Mouse (Mus musculus) layer of hippocampus, adult 8-10 months (tissue): Measurements from ENCODE around the gene Cdk10. TPM values are rescaled to one million over a fixed set of nuclear protein-coding genes. Genes with fewer than 3 reads are reported as not detected.
A peak's percentile ranks its signal among the peaks of the same experiment; 100 is the strongest.
"Not testable (repeated sequence)": the region's sequence is repeated elsewhere in the genome, so short reads cannot be mapped to it uniquely, and the experiment has no call there.

ENCODE experiments used
- DNase-seq, 2 experiments: peaks; one replicate each; pipeline ENCODE4 v3.0.0; 2022; ENCODE audit warnings: low spot score in 2 of 2
- total RNA-seq, 4 experiments: library from RNA; stranded (reverse); gene quantifications; 2 replicates each; pipeline ENCODE4 v1.2.4; 2022

The Cdk10 gene
- 100 to 1,000 TPM in 1 of 4 experiments, 10 to 100 TPM in 3; 84.5 to 112 (median 94.1) TPM for total RNA-seq

GRCm38 (mm10) chr8:123224278-123225266, at the start of gene Cdk10:
Cdk10 (plus strand) TSS chr8:123224842.
- DNase-seq, result peak; percentile 88 to 93

DNA sequence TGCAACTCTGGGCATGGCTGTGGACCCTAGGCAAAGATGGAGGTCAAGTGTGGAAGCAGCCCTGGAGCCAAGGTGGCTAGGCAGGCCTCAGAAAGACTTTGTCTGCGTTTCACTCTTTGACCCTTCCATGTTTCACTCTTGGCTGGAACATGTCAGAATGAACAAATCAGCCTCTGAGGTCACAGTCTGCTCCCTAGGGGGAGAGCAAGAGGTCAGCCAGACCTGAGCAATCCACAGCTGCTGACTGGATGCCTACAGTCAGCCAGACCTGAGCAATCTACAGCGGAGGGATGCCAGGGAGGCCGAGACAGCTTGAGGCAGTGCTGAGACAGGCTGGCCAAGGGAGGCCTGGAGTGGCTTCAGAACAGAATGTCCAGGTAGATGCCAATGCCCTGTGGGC, 43.3 kb upstream of the Cdk10 start:
- DNase-seq, result no peak

- DNase-seq, result no peak
These were observed 38.9 kb upstream of the Cdk10 start, which contains the start of gene Dpep1 for GRCm38 (mm10) chr8:123185566-123186409. Dpep1 (plus strand) TSS chr8:123186242.

DNA sequence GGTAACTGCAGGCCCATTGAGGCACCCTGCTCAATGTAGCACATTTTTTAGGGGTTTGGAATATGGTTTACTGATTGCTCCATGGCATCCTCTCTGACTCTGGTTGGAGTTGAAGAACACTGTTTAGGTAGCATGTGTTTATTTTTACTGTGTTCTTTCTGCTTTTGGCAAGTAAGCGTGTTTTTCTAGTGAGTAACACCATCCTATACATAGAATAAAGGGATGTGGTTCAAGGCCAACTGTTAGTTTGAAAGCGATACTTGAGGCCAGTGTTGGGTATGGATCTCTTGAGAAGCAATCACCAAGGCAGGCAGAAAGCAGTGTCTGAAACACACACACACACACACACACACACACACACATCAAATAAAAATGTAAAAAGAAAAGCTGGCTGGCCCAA, 36.6 kb upstream of the Cdk10 start:
- DNase-seq, result no peak

DNA sequence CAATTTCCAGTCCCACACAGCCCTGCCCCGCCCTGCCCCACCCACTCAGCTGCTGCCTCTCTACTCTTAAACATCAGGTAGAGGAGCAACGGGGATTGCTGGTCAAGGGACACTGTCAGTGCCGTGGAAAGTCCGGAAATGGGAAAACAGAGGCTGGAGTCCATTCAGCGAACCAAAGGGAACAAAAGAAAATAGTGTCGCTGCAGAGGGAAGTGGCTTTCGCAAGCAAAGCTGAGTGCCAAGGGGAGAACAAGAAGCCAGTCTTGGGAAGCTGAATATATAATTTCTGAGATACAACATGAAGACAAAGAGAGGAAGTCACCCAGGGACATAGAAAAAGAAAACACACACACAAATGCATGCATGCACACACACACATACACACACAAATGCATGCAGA, 35.8 kb upstream of the Cdk10 start:
- no peak for DNase-seq

GRCm38 (mm10) chr8:123190678-123191077, 34.0 kb upstream of the Cdk10 start:
- DNase-seq, result peak; percentile 67 to 78

DNA sequence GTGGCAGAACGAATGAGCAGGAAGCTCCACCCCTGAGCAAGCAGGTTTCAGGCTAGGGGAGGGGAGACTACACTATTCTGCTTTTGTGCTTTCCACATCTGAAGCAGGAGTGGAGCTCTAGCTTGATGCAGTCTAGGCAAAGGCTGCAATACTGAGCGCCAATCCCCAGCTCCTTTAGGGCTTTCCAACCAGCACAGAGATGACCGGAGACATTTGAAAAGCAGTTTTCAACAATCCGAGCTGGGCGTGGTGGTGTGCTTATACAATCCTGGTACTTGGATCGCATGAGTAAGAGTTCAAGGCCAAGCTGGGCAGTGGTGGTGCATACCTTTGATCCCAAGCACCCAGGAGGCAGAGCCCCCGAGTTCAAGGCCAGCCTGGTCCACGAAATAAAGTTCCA, 32.7 kb upstream of the Cdk10 start:
- DNase-seq, result no peak

DNA sequence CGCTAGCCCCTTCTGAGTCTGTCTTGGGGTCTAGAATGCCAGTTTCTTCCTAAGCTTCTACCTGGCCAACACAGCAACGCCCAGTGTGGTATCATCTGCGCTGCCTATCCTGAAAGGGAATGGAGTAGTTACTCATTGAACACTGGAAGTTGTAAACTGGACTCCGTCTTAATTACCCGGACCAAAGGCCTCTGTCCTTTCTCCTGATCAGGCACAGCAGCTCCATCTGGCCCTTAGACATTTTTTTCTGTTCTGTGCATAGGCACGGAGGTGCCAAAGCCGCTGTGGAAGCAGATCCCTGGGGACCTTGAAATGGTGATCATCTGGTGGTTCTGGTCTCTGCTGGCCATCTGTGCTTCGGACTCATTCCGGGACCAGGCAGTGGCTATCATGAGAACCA, 30.9 kb upstream of the Cdk10 start:
- no peak for DNase-seq

- not testable (repeated sequence) for DNase-seq
These were observed 27.6 kb upstream of the Cdk10 start for GRCm38 (mm10) chr8:123197016-123197415.

DNA sequence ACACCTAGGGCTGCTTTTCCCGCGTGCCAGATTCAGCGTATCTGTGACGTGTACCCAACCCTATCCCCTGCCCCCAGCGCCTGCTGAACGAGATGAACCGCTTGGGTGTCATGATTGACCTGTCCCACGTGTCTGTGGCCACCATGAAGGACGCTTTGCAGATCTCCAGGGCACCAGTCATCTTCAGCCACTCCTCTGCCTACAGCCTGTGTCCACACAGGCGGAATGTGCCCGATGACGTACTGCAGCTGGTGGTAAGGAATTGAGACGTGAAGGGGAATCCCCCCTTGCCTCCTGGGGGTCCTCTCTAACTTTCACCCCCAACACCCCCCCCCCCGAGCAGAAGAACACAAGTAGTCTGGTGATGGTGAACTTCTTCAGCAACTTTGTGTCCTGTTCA, 24.8 kb upstream of the Cdk10 start:
- no peak for DNase-seq

GRCm38 (mm10) chr8:123202288-123202687, 22.4 kb upstream of the Cdk10 start:
- peak in 1 of 2 experiments; percentile 78 for DNase-seq

DNA sequence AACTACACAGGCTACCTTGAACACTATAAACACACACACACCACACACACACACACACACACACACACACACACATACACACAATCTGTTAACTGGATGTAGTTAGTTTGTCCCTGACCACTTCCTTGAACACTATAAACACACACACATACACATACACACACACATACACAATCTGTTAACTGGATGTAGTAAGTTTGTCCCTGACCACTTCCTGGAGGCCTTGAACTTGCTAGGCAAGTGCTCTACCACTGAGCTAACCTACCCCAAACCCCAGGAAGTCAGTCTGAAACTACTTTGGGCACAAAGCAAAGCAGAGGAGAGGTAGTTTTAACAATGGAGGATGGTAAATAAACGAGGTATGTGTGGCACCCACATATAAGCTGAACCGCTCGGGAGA, 21.1 kb upstream of the Cdk10 start:
- no peak for DNase-seq

DNA sequence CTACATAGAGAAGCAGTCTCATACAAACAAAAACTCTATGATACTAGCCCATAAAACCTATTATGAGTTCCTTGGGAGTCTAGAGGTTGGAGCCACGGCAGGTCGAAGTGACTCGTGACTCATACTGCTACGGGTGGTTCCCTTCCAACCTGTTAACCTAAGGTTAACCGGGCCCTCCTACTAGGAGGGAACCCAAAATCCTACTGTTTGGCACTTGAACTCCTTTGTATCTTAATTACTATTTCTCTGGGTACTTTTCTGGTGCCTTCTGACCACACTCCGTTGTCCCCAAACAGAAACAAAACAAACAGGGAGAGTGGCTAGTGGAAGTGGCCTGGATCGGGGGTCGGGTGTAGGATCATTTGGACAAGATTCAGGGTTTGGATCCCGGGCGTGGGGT, 12.8 kb upstream of the Cdk10 start:
- no peak for DNase-seq

DNA sequence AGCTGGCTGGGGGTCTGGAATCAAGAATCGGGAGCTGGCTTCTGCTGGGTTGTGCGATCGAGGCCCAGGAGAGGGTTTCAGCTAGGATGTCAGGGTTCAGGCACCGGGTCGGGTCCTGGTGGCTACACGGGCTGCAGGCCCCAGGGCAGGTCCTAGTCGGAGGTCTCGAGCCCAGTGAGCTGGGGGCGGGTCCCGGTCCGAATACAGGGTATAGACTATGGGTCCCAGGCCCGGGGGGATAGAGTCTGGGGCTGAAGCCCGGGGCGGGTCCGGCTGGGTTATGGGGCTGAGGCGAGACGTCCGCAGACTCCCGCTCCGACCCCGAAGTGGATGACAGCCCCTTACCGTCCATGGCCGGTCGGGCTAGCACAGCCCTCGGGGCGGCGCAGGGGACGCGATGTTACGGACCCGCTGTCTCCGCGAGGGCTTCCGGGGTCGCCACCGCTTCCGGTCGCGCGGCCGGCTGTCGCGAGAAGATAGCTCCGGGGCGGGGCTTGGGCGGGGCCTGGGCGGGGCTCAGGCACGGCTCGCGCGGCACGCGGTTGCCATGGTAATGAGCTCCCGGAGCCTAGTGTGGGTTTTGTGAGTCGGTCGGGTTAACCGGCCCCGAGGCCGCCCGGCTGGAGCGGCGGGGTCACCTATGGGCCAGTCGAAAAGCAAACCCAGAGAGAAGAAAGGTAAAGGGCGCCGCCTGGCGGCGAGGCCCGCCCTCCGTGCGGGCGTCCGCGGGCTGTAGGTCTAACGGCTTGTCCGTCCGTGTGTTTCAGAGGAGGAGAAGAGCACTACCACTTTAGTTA, 12.1 kb upstream of the Cdk10 start, which contains the start of the genes Chmp1a and Spata33:
Chmp1a (minus strand) TSS at position 443 of the 797 bp plus-strand sequence.
Spata33 (plus strand) TSS at position 512 of the 797 bp plus-strand sequence.
- DNase-seq, result peak; percentile 82 to 85

DNA sequence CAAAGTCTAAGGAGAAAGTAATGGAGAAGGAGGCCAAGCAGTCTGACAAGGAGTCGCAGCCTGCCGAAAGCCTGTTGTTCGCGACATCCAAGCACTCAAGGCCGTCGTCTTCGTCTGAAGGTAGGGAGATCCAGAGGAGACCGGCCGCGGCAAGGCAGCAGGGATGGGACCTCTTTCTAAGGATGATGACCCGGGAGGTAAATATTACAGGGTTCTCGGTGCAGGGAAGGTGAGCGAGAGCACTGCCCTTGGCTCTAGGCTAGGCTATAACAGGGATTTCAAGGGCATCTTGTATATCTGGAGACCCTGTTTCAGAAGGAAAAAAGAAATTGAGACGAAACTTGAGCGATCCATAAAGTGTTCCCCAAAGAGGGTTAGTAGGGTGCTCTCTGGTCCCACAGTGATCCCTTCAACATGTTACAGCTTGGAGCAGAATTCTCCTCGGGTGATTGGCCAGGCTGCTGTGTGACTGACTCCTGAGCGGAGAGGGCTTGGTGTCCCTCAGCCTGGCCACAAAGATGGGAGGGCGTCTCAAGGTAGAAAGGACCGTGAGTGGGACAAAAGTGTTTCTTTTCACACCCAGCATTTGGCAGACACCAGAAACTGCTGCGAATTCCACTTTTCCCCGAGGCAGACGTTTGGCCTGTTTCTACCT, 11.4 kb upstream of the Cdk10 start:
- no peak for DNase-seq

DNA sequence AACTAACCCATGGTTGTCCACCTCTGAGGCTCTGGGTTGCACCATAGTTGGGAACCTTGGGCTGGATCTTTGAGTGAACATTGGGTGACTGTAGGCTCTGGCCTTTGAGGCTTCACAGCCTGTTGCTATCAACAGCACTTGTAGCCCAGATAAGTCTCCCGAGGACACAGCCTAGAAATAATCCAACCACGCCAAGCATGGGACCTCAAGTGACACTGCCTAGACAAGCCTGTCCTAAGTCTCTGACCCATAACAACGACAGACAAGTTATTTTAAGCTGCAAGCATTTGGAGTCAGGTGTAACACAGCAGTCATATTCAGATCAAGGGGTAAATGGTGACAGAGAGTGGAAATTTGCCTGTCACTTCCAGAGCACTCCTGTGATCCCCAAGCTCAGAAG, 9.2 kb upstream of the Cdk10 start:
- no peak for DNase-seq

DNA sequence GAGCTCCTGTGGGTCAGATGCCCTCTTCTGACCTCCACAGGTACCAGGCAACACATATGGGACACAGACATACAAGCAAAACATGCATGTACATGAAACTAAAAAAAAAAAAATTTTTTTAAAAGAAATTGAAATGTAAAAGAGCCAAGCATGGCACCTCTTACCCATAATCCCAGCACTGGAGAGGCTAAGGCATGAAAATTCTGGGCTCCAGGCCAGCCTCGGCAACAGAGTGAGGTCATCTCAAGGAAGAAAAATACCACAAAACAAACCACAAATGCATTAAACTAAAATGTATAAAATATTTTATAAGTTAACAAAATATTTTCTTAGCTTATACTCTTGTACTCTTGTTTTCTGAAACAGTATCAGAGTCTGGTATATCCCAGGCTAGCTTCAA, 3.7 kb upstream of the Cdk10 start:
- DNase-seq, result no peak

DNA sequence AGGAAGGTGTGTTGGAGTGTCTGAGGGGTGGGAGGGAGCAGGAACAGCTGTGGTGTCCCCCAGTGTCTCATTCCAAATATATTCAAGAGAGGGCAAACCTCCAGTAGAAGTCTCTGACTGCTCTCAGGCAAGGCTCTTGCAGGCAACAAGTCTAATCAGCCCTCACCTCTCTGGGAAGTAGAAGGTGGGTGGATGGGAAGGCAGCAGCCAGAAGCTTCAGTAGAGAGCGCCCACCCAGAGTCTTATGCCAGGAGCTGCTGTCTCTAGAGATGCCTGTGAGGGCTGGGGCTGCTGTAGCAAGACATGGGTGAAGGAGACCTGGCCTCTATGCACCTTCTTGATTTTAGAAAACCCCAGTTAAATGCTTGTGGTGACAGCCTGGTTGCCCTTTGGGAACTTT, 3.8 kb downstream of the Cdk10 start:
- DNase-seq, result no peak

DNA sequence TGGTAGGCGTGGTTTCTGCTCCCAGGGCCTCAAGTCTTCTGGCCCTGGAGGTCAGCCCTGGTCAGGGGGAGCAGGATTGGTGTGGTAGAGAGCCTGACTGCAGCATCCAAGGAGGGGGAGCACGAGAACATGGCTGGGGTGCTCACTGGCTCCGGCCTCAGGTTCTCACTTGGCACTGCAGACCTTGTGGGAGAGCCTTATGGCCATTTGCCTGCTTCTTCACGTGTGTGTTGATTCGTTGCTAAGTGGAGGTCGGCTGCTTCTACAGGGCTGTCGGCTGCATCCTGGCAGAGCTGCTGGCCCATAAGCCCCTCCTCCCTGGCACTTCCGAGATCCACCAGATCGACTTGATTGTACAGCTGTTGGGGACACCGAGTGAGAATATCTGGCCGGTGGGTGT, 5.7 kb downstream of the Cdk10 start:
- DNase-seq, result not testable (repeated sequence)

GRCm38 (mm10) chr8:123231742-123232141, 7.1 kb downstream of the Cdk10 start:
- peak in 1 of 2 experiments; percentile 39 for DNase-seq
